Mouse (Mus musculus): Measurements from ENCODE around the gene Hsd3b7.

DNA sequence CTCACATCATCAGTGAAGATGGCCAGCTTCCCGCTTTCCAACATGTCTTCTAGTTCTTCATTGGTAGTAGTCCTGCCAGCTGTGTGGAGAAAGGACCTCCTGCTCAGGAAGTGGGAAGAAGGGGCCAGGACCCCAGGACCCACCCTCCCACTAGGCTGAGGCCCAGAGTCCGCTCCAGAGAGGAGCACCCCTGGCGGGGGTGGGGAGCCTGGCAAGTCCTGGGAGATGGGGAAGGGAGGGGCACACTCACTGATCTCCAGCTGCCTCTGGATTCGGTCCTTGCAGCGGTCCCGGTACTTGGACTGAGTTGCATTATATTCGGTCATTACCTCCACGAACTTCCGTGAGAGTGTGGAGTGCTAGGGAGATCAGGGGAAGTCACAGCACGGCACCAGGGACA lies 10.2 kb downstream of the Hsd3b7 start:
- TF ChIP-seq CTCF (IDR thresholded peaks at IDR 0.05) (no peak), EP300 (IDR thresholded peaks at IDR 0.05) (no peak)
